Mouse (Mus musculus) layer of hippocampus, adult 2 months (tissue): ENCODE data around the gene March4. TPM values are rescaled to one million over a fixed set of nuclear protein-coding genes. Genes with fewer than 3 reads are reported as not detected.
A peak's percentile ranks its signal among the peaks of the same experiment; 100 is the strongest.

Source experiments
- DNase-seq, 2 experiments: peaks; one replicate each; pipeline ENCODE4 v3.0.0; 2022; ENCODE audit warnings: low spot score in 2 of 2
- H3K27ac ChIP-seq: fragments of 200-600 bp; 2 replicates; pipeline ENCODE4 v1.8.1; 2022
- H3K4me3 ChIP-seq: fragments of 200-600 bp; 2 replicates; pipeline ENCODE4 v1.8.1; 2022; ENCODE audit warnings: mild to moderate bottlenecking
- CTCF ChIP-seq: fragments of 200-600 bp; conservative IDR thresholded peaks from 2 replicates; pipeline ENCODE4 v1.8.1; 2022; ENCODE audit warnings: antibody characterized with exemption, mild to moderate bottlenecking, moderate library complexity
- total RNA-seq, 2 experiments: library from RNA; stranded (reverse); gene quantifications; 2 replicates each; pipeline ENCODE4 v1.2.3; 2021

March4 gene
- total RNA-seq, 2 experiments from 2014 or later, result 17.6 to 19.7 TPM

GRCm38 (mm10) chr1:72422121-72422520 lies 114.6 kb downstream of the March4 start:
- TF ChIP-seq CTCF, result no peak
- H3K27ac ChIP-seq, result no peak overlapping the region
- no peak for DNase-seq
- no peak overlapping the region for H3K4me3 ChIP-seq

DNA sequence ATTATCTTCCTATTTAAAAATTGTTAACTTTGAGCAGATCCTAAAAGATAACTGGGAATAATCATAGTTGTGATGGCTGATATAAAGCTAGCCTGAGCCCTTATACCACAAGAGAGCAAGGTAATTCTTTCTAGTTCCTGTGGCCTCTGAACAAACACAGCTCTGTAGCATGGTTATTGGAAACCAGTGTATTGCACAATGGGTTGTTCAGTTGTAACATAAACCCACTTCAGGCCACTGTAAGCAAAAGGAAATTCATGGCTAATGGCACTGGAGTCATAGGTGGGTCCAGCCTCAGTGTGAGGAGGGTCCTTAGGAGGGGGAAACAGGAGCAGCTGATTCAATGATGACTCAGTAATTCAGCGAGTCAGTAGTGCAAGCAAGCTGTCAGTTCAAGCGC lies 116.5 kb downstream of the March4 start:
- no peak overlapping the region for H3K27ac ChIP-seq
- no peak for DNase-seq
- TF ChIP-seq CTCF, result no peak
- no peak overlapping the region for H3K4me3 ChIP-seq

DNA sequence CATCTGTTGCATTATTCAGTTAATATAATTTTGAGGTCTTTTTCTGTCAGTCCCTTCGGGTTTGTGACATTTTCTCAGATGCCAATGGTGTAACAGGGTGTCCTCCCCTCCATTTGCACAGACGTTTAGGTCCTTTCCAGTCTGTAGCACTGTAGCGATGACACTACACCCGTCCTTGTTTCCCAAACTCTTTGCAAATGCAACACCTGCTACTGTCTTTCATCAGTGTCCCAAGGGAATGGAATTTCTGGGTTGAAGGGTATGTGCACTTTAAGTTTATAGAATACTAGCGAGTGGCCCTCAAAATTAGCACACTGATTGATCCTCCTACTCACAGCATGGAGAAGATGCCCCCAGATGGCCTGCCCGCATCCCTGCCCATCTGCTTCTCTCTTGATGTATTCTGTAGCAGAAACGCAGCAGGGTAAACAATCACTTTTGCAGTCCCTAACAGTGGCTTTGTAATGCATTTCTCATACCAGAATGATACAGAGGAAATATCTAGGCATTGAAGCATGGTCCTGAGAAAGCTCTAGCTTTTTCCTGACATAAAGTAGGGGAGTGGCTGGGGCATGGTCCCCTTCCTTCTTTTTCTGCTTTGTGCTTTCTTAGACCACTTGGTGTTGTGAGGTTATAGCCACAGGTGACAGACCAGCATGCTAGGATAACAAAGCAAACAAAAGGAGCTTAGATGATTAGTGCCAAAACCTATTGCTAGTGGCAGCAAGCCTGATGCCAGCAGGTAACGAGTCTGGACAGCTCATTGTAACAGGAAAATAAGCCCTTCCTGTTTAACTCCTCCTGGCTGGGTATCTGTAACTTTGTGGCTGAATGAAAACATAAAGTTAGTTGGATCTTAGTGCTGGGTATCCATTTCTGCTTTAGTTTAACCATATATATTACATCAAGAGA lies 117.7 kb downstream of the March4 start:
- H3K27ac ChIP-seq, result peak overlapping the region; percentile 53; the same call in 1 of the 2 replicates
- no peak for TF ChIP-seq CTCF
- H3K4me3 ChIP-seq, result no peak overlapping the region
- DNase-seq, result peak in 1 of 2 experiments; percentile 37

- Histone ChIP-seq H3K4me3 (no peak overlapping the region), H3K27ac (peak overlapping the region; percentile 72)
- no peak for DNase-seq
- no peak for TF ChIP-seq CTCF
These were observed 122.0 kb downstream of the March4 start for GRCm38 (mm10) chr1:72414561-72415253.

DNA sequence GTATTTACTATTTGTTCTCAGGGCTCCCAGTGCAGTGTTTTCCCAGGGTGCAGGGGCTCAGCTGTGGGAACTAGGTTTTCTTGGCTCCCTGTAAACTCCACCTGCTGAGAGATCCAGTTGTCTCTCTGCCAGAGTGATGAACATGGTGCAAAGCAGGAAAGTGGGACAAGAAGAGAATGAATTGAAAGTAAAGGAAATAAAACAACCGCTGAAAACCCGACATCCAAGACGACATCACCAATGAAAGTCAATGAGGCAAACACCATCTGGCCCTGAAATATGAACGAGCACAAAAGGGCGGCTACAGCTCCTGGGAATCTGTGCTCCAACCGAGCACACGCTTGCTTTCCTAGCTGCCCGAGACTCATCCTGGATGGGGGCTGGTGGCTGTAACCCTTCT lies 122.6 kb downstream of the March4 start:
- Histone ChIP-seq H3K27ac (peak overlapping the region; percentile 72), H3K4me3 (no peak overlapping the region)
- TF ChIP-seq CTCF, result no peak
- peak; percentile 15 to 37 for DNase-seq

- Histone ChIP-seq H3K4me3 (no peak overlapping the region), H3K27ac (no peak overlapping the region)
- DNase-seq, result no peak
- no peak for TF ChIP-seq CTCF
These were observed 123.5 kb downstream of the March4 start for GRCm38 (mm10) chr1:72413205-72413604.

DNA sequence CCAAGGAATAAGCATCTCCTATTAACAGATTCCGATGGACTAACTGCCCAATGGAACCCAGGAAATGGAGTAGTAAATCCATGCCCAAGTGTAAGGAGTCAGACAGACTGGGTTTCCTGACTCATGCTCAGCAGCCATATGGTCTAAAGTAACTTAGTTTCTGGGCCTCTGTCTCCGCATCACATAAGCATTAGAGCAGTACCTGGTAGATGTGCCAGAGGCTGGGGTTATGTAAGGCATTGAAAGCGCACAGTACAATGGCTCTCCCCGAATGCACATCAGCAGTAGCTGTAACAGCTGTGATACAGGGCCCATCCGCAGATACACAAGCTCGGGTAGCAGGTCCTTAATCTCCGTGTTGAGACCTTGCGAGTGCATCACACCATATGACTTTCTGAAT lies 125.6 kb downstream of the March4 start:
- peak in 1 of 2 experiments; percentile 16 for DNase-seq
- no peak for TF ChIP-seq CTCF
- Histone ChIP-seq H3K27ac (no peak overlapping the region), H3K4me3 (no peak overlapping the region)

- Histone ChIP-seq H3K4me3 (no peak overlapping the region), H3K27ac (no peak overlapping the region)
- DNase-seq, result no peak
- no peak for TF ChIP-seq CTCF
These were observed 126.8 kb downstream of the March4 start for GRCm38 (mm10) chr1:72409936-72410335.

GRCm38 (mm10) chr1:72406505-72407079 lies 130.1 kb downstream of the March4 start:
- no peak for DNase-seq
- no peak for TF ChIP-seq CTCF

DNA sequence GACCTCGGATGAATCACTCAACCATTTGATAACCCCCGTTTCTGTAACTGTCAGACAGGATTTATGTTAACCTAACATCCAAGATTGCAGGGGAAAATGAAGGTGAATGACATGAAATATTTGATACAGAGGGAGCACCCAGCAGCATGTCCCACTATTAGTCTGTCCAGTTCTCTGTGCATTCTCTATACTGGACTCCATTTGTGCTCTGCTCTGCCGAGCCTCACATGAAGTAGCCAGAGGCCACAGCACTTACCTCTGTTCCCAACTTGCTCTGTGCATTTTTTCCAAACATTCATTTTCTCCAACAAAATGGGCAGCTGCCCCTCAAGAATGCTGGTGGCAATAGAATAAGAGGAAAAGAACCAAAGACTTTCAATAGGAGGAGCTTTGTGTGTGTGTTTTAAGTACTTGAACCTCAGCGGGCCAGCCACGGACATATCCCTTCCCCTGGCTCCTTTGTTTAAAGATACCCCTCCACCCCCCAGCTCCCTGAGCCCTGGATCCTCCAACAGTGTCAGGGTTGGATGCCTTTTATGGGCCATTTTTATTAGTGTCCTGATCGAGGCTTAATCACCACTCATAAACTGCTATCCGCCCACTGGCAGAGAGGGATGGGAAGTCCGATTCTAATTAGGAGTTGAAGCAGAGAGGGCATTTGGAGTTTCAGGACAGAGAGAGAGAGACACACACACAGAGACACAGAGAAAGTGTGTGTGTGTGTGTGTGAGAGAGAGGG lies 135.2 kb downstream of the March4 start:
- no peak for DNase-seq
- no peak overlapping the region for H3K4me3 ChIP-seq
- H3K27ac ChIP-seq, result no peak overlapping the region
- no peak for TF ChIP-seq CTCF

More at GRCm38 (mm10) chr1:72406505-72407079, 130.1 kb downstream of the March4 start:
- Histone ChIP-seq H3K27ac (no peak overlapping the region), H3K4me3 (no peak overlapping the region)

DNA sequence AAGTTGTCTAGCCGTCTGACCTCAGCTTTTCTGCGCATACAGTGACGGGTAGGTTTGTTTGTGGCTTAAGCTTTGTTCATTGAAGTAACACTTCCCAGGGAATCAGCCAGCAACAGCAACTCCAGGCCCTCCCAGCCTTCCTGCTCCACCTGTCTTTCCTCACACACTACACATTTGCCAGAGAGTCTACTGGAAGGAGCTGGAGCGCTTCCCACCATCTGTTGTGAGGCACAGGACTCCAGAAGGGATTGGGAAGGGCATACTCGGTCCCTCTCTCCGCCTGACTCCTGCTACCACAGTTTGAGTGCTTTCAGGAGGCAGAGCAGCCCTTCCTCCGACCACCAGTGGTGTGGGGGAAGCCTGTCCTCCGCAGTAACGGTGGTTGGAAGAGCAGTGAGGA lies 136.1 kb downstream of the March4 start:
- no peak overlapping the region for H3K27ac ChIP-seq
- H3K4me3 ChIP-seq, result no peak overlapping the region
- DNase-seq, result peak in 1 of 2 experiments; percentile 19
- TF ChIP-seq CTCF, result no peak

DNA sequence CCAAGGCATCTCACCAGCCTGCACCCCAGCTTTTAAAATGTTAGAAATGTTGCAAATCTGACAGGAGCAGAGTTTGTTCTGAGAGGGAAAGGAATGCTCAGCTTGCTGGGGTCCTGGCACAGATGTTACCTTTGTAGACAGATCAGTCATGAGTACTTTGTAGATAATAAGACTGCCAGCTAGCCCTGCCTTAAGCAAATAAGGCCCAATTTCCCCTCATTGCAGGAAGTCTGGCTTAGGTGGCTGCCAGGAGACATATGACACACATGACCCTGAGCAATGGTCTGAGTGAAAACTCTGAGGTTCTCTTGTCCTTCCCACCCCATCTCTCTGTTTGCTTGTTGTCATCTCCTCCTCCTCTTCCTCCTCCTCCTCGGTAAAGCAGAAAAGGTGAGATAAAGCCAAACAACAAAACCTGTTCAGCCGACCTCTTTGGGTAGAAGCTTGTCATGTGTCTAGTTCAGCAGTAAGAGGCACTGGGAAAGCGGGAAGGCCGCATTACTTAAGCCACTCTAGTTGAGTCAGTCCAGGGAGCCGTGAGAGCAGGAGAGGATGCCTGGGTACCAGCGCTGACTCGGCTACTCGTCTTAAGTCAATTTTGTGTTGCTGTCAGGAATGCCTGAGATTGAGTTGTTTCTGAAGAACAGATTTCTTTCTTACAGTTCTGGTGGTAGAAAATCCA lies 136.9 kb downstream of the March4 start:
- no peak for DNase-seq
- no peak overlapping the region for H3K4me3 ChIP-seq
- H3K27ac ChIP-seq, result no peak overlapping the region
- TF ChIP-seq CTCF, result no peak
